Mouse (Mus musculus) kidney, embryonic 14.5 days (tissue): ENCODE data around the gene Sh3bgrl2. TPM values are rescaled to one million over a fixed set of nuclear protein-coding genes. Genes with fewer than 3 reads are reported as not detected.
"Not testable (repeated sequence)": the region's sequence is repeated elsewhere in the genome, so short reads cannot be mapped to it uniquely, and the experiment has no call there.

Source experiments
- ATAC-seq: fragments of 200-750 bp; cut with Nextera tagmentation; 2 replicates; pipeline ENCODE4 v1.8.0; 2017; ENCODE audit warnings: moderate number of reproducible peaks, mild to moderate bottlenecking, moderate TSS enrichment, moderate library complexity; ENCODE audit not compliant: low FRiP score, low TSS enrichment
- H3K27ac ChIP-seq: fragments of 300-500 bp; sonication (generic); 2 replicates; pipeline ENCODE4 v1.5.1; 2014; ENCODE audit warnings: low read depth, mild to moderate bottlenecking, low read length, moderate library complexity, mixed read lengths
- H3K27me3 ChIP-seq: fragments of 300-500 bp; sonication (generic); 2 replicates; pipeline ENCODE4 v1.6.1; 2014; ENCODE audit warnings: mild to moderate bottlenecking, low read length; ENCODE audit not compliant: control insufficient read depth, insufficient read depth
- H3K36me3 ChIP-seq: fragments of 300-500 bp; sonication (generic); 2 replicates; pipeline ENCODE4 v1.6.1; 2014; ENCODE audit warnings: low read length, mixed read lengths; ENCODE audit not compliant: control insufficient read depth, insufficient read depth
- H3K4me1 ChIP-seq: fragments of 300-500 bp; sonication (generic); 2 replicates; pipeline ENCODE4 v1.6.1; 2014; ENCODE audit warnings: low read length, mixed read lengths; ENCODE audit not compliant: control insufficient read depth, insufficient read depth
- H3K4me2 ChIP-seq: fragments of 300-500 bp; sonication (generic); replicated peaks from 2 replicates; pipeline ENCODE4 v1.6.1; 2014; ENCODE audit warnings: low read depth, mild to moderate bottlenecking, low read length
- H3K4me3 ChIP-seq: fragments of 300-500 bp; sonication (generic); 2 replicates; pipeline ENCODE4 v1.5.1; 2014; ENCODE audit warnings: mild to moderate bottlenecking, low read length
- H3K9ac ChIP-seq: fragments of 300-500 bp; sonication (generic); 2 replicates; pipeline ENCODE4 v1.6.1; 2014; ENCODE audit warnings: low read depth, mild to moderate bottlenecking, low read length, moderate library complexity
- H3K9me3 ChIP-seq: fragments of 300-500 bp; sonication (generic); 2 replicates; pipeline ENCODE4 v1.6.1; 2016; ENCODE audit warnings: low read length; ENCODE audit not compliant: control insufficient read depth
- WGBS: fragments of 180-500 bp; shearing (Covaris S2); extraction: QIAGEN DNeasy Blood & Tissue Kit; methylation state at CpG from one replicate; pipeline ENCODE4 v1.1.7; 2014; 5-methylcytosine and 5-hydroxymethylcytosine counted together
- polyA plus RNA-seq: library from polyadenylated mRNA; unstranded; fragments of >200 nt; fragmentation: Nextera tagmentation; extraction: Ambion mirVana; gene quantifications from 2 replicates; pipeline ENCODE4 v1.2.1, GENCODE M21; 2014

Gene Sh3bgrl2
- 14.9 and 22.7 TPM in 2 replicates for polyA plus RNA-seq

GRCm38 (mm10) chr9:83547830-83548689 is at the start of gene Sh3bgrl2:
Gene Sh3bgrl2 (plus strand): TSS chr9:83548327.
- peak within 1 kb of the TSS; percentile 58 for H3K9ac ChIP-seq
- peak within 1 kb of the TSS; percentile 78 for H3K4me2 ChIP-seq
- H3K27me3 ChIP-seq: no peaks in the 10 kb centered on the region
- H3K36me3 ChIP-seq: no peaks in the 10 kb centered on the region
- WGBS: 2% methylated on average over 76 of the region's 76 CpGs
- ATAC-seq: peak; percentile 97
- H3K9me3 ChIP-seq: no peaks in the 10 kb centered on the region
- H3K27ac ChIP-seq: no peak within 1 kb of the TSS
- peak within 1 kb of the TSS; percentile 65 for H3K4me3 ChIP-seq
- no peaks in the 10 kb centered on the region for H3K4me1 ChIP-seq

GRCm38 (mm10) chr9:83519081-83519480 is 29.0 kb upstream of the Sh3bgrl2 start:
- not testable (repeated sequence) for H3K9ac ChIP-seq, H3K27ac ChIP-seq, H3K4me2 ChIP-seq, H3K36me3 ChIP-seq, ATAC-seq, H3K4me3 ChIP-seq, H3K9me3 ChIP-seq, H3K4me1 ChIP-seq, H3K27me3 ChIP-seq
- WGBS: 86% methylated on average over 5 of the region's 5 CpGs

GRCm38 (mm10) chr9:83519510-83520155 is 28.5 kb upstream of the Sh3bgrl2 start:
- H3K4me1 ChIP-seq: no peaks in the 10 kb centered on the region
- H3K27me3 ChIP-seq: no peaks in the 10 kb centered on the region
- H3K27ac ChIP-seq: no peak overlapping the region
- H3K4me3 ChIP-seq: no peak overlapping the region
- WGBS: 82% methylated on average over 6 of the region's 6 CpGs
- H3K9ac ChIP-seq: no peak overlapping the region
- no peak for ATAC-seq
- H3K9me3 ChIP-seq: no peaks in the 10 kb centered on the region
- no peak overlapping the region for H3K4me2 ChIP-seq
- no peaks in the 10 kb centered on the region for H3K36me3 ChIP-seq

- Histone ChIP-seq H3K4me1 (no peaks in the 10 kb centered on the region), H3K27ac (no peak overlapping the region), H3K4me2 (no peak overlapping the region), H3K9ac (no peak overlapping the region), H3K36me3 (no peaks in the 10 kb centered on the region), H3K9me3 (no peaks in the 10 kb centered on the region), H3K27me3 (no peaks in the 10 kb centered on the region), H3K4me3 (no peak overlapping the region)
- WGBS: 76% methylated on average over 7 of the region's 7 CpGs
- ATAC-seq: no peak
These were observed 20.6 kb upstream of the Sh3bgrl2 start for GRCm38 (mm10) chr9:83527341-83528060.

GRCm38 (mm10) chr9:83533044-83533769 is 14.9 kb upstream of the Sh3bgrl2 start:
- Histone ChIP-seq H3K27ac (no peak overlapping the region), H3K27me3 (no peaks in the 10 kb centered on the region), H3K4me2 (no peak overlapping the region), H3K4me3 (no peak overlapping the region), H3K9me3 (no peaks in the 10 kb centered on the region), H3K36me3 (no peaks in the 10 kb centered on the region), H3K9ac (no peak overlapping the region), H3K4me1 (no peaks in the 10 kb centered on the region)
- no peak for ATAC-seq
- WGBS: 87% methylated on average over 5 of the region's 5 CpGs

GRCm38 (mm10) chr9:83536959-83537358 is 11.2 kb upstream of the Sh3bgrl2 start:
- WGBS: 93% methylated on average over 4 of the region's 4 CpGs
- H3K4me1 ChIP-seq: peaks cover 2% of the 10 kb centered on the region; the same call in 1 of the 2 replicates
- no peak for ATAC-seq
- no peak overlapping the region for H3K27ac ChIP-seq
- no peaks in the 10 kb centered on the region for H3K9me3 ChIP-seq
- H3K4me2 ChIP-seq: no peak overlapping the region
- no peak overlapping the region for H3K4me3 ChIP-seq
- H3K36me3 ChIP-seq: no peaks in the 10 kb centered on the region
- no peak overlapping the region for H3K9ac ChIP-seq
- H3K27me3 ChIP-seq: no peaks in the 10 kb centered on the region

GRCm38 (mm10) chr9:83537510-83537909 is 10.6 kb upstream of the Sh3bgrl2 start:
- no peak overlapping the region for H3K9ac ChIP-seq
- WGBS: 67% methylated on average over 2 of the region's 2 CpGs
- H3K9me3 ChIP-seq: no peaks in the 10 kb centered on the region
- no peaks in the 10 kb centered on the region for H3K36me3 ChIP-seq
- no peak overlapping the region for H3K27ac ChIP-seq
- no peak overlapping the region for H3K4me2 ChIP-seq
- no peak overlapping the region for H3K4me3 ChIP-seq
- no peak for ATAC-seq
- no peaks in the 10 kb centered on the region for H3K27me3 ChIP-seq
- peaks cover 2% of the 10 kb centered on the region; the same call in 1 of the 2 replicates for H3K4me1 ChIP-seq

- Histone ChIP-seq H3K27me3 (no peaks in the 10 kb centered on the region), H3K4me2 (no peak overlapping the region), H3K4me3 (no peak overlapping the region), H3K4me1 (peaks cover 2% of the 10 kb centered on the region; the same call in 1 of the 2 replicates), H3K9me3 (no peaks in the 10 kb centered on the region), H3K36me3 (no peaks in the 10 kb centered on the region), H3K27ac (no peak overlapping the region), H3K9ac (no peak overlapping the region)
- ATAC-seq: no peak
- WGBS: 54% methylated on average over 15 of the region's 15 CpGs
These were observed 10.1 kb upstream of the Sh3bgrl2 start for GRCm38 (mm10) chr9:83537921-83538536.
